Mouse (Mus musculus) activated CD4-positive, CD25-positive, alpha-beta regulatory T cell, adult 9 weeks (primary cell): ENCODE measurements around the gene Mtap. TPM values are rescaled to one million over a fixed set of nuclear protein-coding genes. Genes with fewer than 3 reads are reported as not detected.

Source experiments
- polyA plus RNA-seq: library from polyadenylated mRNA; unstranded; fragments of 100-300 nt; shearing (Covaris generic); gene quantifications from one replicate; pipeline ENCODE4 v1.2.1, GENCODE M21; 2017

Mtap gene
- 48.6 TPM for polyA plus RNA-seq

GRCm38 (mm10) chr4:89136906-89137541 lies at the start of gene Mtap:
TSS of gene Mtap (plus strand) at chr4:89137122.

Other genes with a start within 250 kb of the Mtap start
- not detected for gene Cdkn2a, start 157.5 kb downstream of the Mtap start, polyA plus RNA-seq
- 0.39 TPM for gene Cdkn2b, start 173.9 kb downstream of the Mtap start, polyA plus RNA-seq